Mouse (Mus musculus) limb, embryonic 14.5 days (tissue): Measurements from ENCODE around the gene Ptpn1. TPM values are rescaled to one million over a fixed set of nuclear protein-coding genes. Genes with fewer than 3 reads are reported as not detected.
A peak's percentile ranks its signal among the peaks of the same experiment; 100 is the strongest.

Source experiments
- ATAC-seq: fragments of 200-750 bp; cut with Nextera tagmentation; 2 replicates; pipeline ENCODE4 v1.8.0; 2017; ENCODE audit warnings: low read depth, moderate number of reproducible peaks, moderate TSS enrichment; ENCODE audit not compliant: low FRiP score
- DNase-seq: peaks from one replicate; pipeline ENCODE4 v3.0.0-alpha.2; 2015; ENCODE audit warnings: low spot score
- H3K27ac ChIP-seq: fragments of 300-500 bp; sonication (generic); replicated peaks from 2 replicates; pipeline ENCODE4 v1.5.1; 2014; ENCODE audit warnings: low read depth, mild to moderate bottlenecking, low read length, moderate library complexity, mixed read lengths
- H3K27me3 ChIP-seq: fragments of 300-500 bp; sonication (generic); 2 replicates; pipeline ENCODE4 v1.6.1; 2014; ENCODE audit warnings: low read length, mixed read lengths; ENCODE audit not compliant: control insufficient read depth, insufficient read depth
- H3K36me3 ChIP-seq: fragments of 300-500 bp; sonication (generic); 2 replicates; pipeline ENCODE4 v1.6.1; 2014; ENCODE audit warnings: mild to moderate bottlenecking, low read length, moderate library complexity, mixed read lengths; ENCODE audit not compliant: control insufficient read depth, insufficient read depth
- H3K4me1 ChIP-seq: fragments of 300-500 bp; sonication (generic); 2 replicates; pipeline ENCODE4 v1.6.1; 2014; ENCODE audit warnings: antibody characterized with exemption, low read length, mixed read lengths; ENCODE audit not compliant: control insufficient read depth, insufficient read depth
- H3K4me2 ChIP-seq: fragments of 300-500 bp; sonication (generic); replicated peaks from 2 replicates; pipeline ENCODE4 v1.6.1; 2014; ENCODE audit warnings: low read depth, mild to moderate bottlenecking, low read length, moderate library complexity; ENCODE audit not compliant: severe bottlenecking
- H3K4me3 ChIP-seq: fragments of 300-500 bp; sonication (generic); replicated peaks from 2 replicates; pipeline ENCODE4 v1.5.1; 2014; ENCODE audit warnings: low read length
- H3K9ac ChIP-seq: fragments of 300-500 bp; sonication (generic); 2 replicates; pipeline ENCODE4 v1.6.1; 2014; ENCODE audit warnings: mild to moderate bottlenecking, low read depth, low read length, moderate library complexity; ENCODE audit not compliant: severe bottlenecking
- H3K9me3 ChIP-seq: fragments of 300-500 bp; sonication (generic); 2 replicates; pipeline ENCODE4 v1.6.1; 2016; ENCODE audit warnings: low read length; ENCODE audit not compliant: control insufficient read depth
- POLR2A ChIP-seq: fragments of 200-500 bp; IDR thresholded peaks from 2 replicates; pipeline ENCODE4 v1.8.0; 2012; ENCODE audit warnings: inconsistent platforms, mild to moderate bottlenecking, moderate library complexity, borderline replicate concordance; ENCODE audit not compliant: insufficient read depth, insufficient read length; ENCODE audit errors: extremely low read depth
- WGBS: fragments of 180-500 bp; shearing (Covaris S2); extraction: QIAGEN DNeasy Blood & Tissue Kit; methylation state at CpG from one replicate; pipeline ENCODE4 v1.1.7; 2014; 5-methylcytosine and 5-hydroxymethylcytosine counted together
- polyA plus RNA-seq, 2 experiments: library from polyadenylated mRNA; depleted of rRNA in 1 of 2; stranded (reverse) in 1 of 2; unstranded in 1 of 2; fragments of >200 nt; fragmentation: Nextera tagmentation in 1 of 2; extraction: Ambion mirVana in 1 of 2; gene quantifications; 2 replicates each; pipeline versions ENCODE4 v1.2.1 to v1.2.3; 2012 to 2014

The Ptpn1 gene
- polyA plus RNA-seq, 2 experiments = 27.3 to 41.5 TPM

- no peak for ATAC-seq
- Histone ChIP-seq H3K36me3 (no peaks in the 10 kb centered on the region), H3K9me3 (no peaks in the 10 kb centered on the region), H3K27ac (no peak overlapping the region), H3K4me2 (no peak overlapping the region), H3K4me3 (no peak overlapping the region), H3K27me3 (no peaks in the 10 kb centered on the region), H3K9ac (no peak overlapping the region), H3K4me1 (no peaks in the 10 kb centered on the region; the same call in 1 of the 2 replicates)
- WGBS = 83% methylated on average over 9 of the region's 9 CpGs
- DNase-seq = no peak
- TF ChIP-seq POLR2A = no peak
These were observed 10.8 kb upstream of the Ptpn1 start for GRCm38 (mm10) chr2:167920960-167921495.

- TF ChIP-seq POLR2A = no peak
- no peaks in the 10 kb centered on the region for H3K9me3 ChIP-seq
- no peaks in the 10 kb centered on the region for H3K36me3 ChIP-seq
- no peak overlapping the region for H3K4me3 ChIP-seq
- ATAC-seq = no peak
- no peaks in the 10 kb centered on the region for H3K27me3 ChIP-seq
- H3K4me2 ChIP-seq = no peak overlapping the region
- no peak overlapping the region for H3K9ac ChIP-seq
- WGBS = 83% methylated on average over 8 of the region's 8 CpGs
- H3K27ac ChIP-seq = no peak overlapping the region
- no peaks in the 10 kb centered on the region; the same call in 1 of the 2 replicates for H3K4me1 ChIP-seq
- no peak for DNase-seq
These were observed 10.0 kb upstream of the Ptpn1 start for GRCm38 (mm10) chr2:167921823-167922222.

GRCm38 (mm10) chr2:167924011-167924410 is 7.8 kb upstream of the Ptpn1 start:
- TF ChIP-seq POLR2A = no peak
- no peaks in the 10 kb centered on the region for H3K27me3 ChIP-seq
- no peaks in the 10 kb centered on the region for H3K9me3 ChIP-seq
- H3K27ac ChIP-seq = no peak overlapping the region
- WGBS = 83% methylated on average over 5 of the region's 5 CpGs
- no peaks in the 10 kb centered on the region for H3K36me3 ChIP-seq
- DNase-seq (no peak), ATAC-seq (no peak)
- H3K4me1 ChIP-seq = no peaks in the 10 kb centered on the region; the same call in 1 of the 2 replicates
- H3K4me3 ChIP-seq = no peak overlapping the region
- H3K9ac ChIP-seq = no peak overlapping the region
- no peak overlapping the region for H3K4me2 ChIP-seq

- TF ChIP-seq POLR2A = no peak
- peak overlapping the region; percentile 53 for H3K27ac ChIP-seq
- H3K9me3 ChIP-seq = no peaks in the 10 kb centered on the region
- no peaks in the 10 kb centered on the region; the same call in 1 of the 2 replicates for H3K4me1 ChIP-seq
- H3K27me3 ChIP-seq = no peaks in the 10 kb centered on the region
- no peaks in the 10 kb centered on the region for H3K36me3 ChIP-seq
- H3K4me3 ChIP-seq = peak overlapping the region; percentile 39
- peak; percentile 79 for ATAC-seq
- DNase-seq = peak; percentile 81
- under 1% methylated on average over 29 of the region's 29 CpGs for WGBS
- peak overlapping the region; percentile 45 for H3K9ac ChIP-seq
- peak overlapping the region; percentile 72 for H3K4me2 ChIP-seq
These were observed 6.9 kb upstream of the Ptpn1 start for GRCm38 (mm10) chr2:167924803-167925604.

- Histone ChIP-seq H3K27ac (no peak overlapping the region; the same call in 1 of the 2 replicates), H3K4me3 (no peak overlapping the region), H3K9me3 (no peaks in the 10 kb centered on the region), H3K4me2 (no peak overlapping the region), H3K4me1 (no peaks in the 10 kb centered on the region; the same call in 1 of the 2 replicates), H3K9ac (no peak overlapping the region), H3K36me3 (no peaks in the 10 kb centered on the region), H3K27me3 (no peaks in the 10 kb centered on the region)
- TF ChIP-seq POLR2A = no peak
- ATAC-seq (no peak), DNase-seq (no peak)
- 87% methylated on average over 11 of the region's 11 CpGs for WGBS
These were observed 5.7 kb upstream of the Ptpn1 start for GRCm38 (mm10) chr2:167925841-167926800.
